Mouse (Mus musculus) limb, embryonic 14.5 days (tissue): ENCODE measurements at regions not wholly inside any gene's neighbourhood (a gene's known extent, or its start where the extent isn't known, plus 50 kb on each side); places are given as distances from the start of the nearest gene placed in this dataset.

Experiments used
- ATAC-seq: fragments of 200-750 bp; cut with Nextera tagmentation; 2 replicates; pipeline ENCODE4 v1.8.0; 2017; ENCODE audit warnings: low read depth, moderate number of reproducible peaks, moderate TSS enrichment; ENCODE audit not compliant: low FRiP score
- DNase-seq: peaks from one replicate; pipeline ENCODE4 v3.0.0-alpha.2; 2015; ENCODE audit warnings: low spot score
- H3K27ac ChIP-seq: fragments of 300-500 bp; sonication (generic); replicated peaks from 2 replicates; pipeline ENCODE4 v1.5.1; 2014; ENCODE audit warnings: low read depth, mild to moderate bottlenecking, low read length, moderate library complexity, mixed read lengths
- H3K27me3 ChIP-seq: fragments of 300-500 bp; sonication (generic); 2 replicates; pipeline ENCODE4 v1.6.1; 2014; ENCODE audit warnings: low read length, mixed read lengths; ENCODE audit not compliant: control insufficient read depth, insufficient read depth
- H3K36me3 ChIP-seq: fragments of 300-500 bp; sonication (generic); 2 replicates; pipeline ENCODE4 v1.6.1; 2014; ENCODE audit warnings: mild to moderate bottlenecking, low read length, moderate library complexity, mixed read lengths; ENCODE audit not compliant: control insufficient read depth, insufficient read depth
- H3K4me1 ChIP-seq: fragments of 300-500 bp; sonication (generic); 2 replicates; pipeline ENCODE4 v1.6.1; 2014; ENCODE audit warnings: antibody characterized with exemption, low read length, mixed read lengths; ENCODE audit not compliant: control insufficient read depth, insufficient read depth
- H3K4me2 ChIP-seq: fragments of 300-500 bp; sonication (generic); replicated peaks from 2 replicates; pipeline ENCODE4 v1.6.1; 2014; ENCODE audit warnings: low read depth, mild to moderate bottlenecking, low read length, moderate library complexity; ENCODE audit not compliant: severe bottlenecking
- H3K4me3 ChIP-seq: fragments of 300-500 bp; sonication (generic); replicated peaks from 2 replicates; pipeline ENCODE4 v1.5.1; 2014; ENCODE audit warnings: low read length
- H3K9ac ChIP-seq: fragments of 300-500 bp; sonication (generic); 2 replicates; pipeline ENCODE4 v1.6.1; 2014; ENCODE audit warnings: mild to moderate bottlenecking, low read depth, low read length, moderate library complexity; ENCODE audit not compliant: severe bottlenecking
- H3K9me3 ChIP-seq: fragments of 300-500 bp; sonication (generic); 2 replicates; pipeline ENCODE4 v1.6.1; 2016; ENCODE audit warnings: low read length; ENCODE audit not compliant: control insufficient read depth
- POLR2A ChIP-seq: fragments of 200-500 bp; IDR thresholded peaks from 2 replicates; pipeline ENCODE4 v1.8.0; 2012; ENCODE audit warnings: inconsistent platforms, mild to moderate bottlenecking, moderate library complexity, borderline replicate concordance; ENCODE audit not compliant: insufficient read depth, insufficient read length; ENCODE audit errors: extremely low read depth
- WGBS: fragments of 180-500 bp; shearing (Covaris S2); extraction: QIAGEN DNeasy Blood & Tissue Kit; methylation state at CpG from one replicate; pipeline ENCODE4 v1.1.7; 2014; 5-methylcytosine and 5-hydroxymethylcytosine counted together

GRCm38 (mm10) chr14:80244640-80245302 is 260.9 kb downstream of the Olfm4 start:
- Histone ChIP-seq H3K27me3 (no peaks in the 10 kb centered on the region), H3K4me3 (no peak overlapping the region), H3K9me3 (no peaks in the 10 kb centered on the region), H3K9ac (no peak overlapping the region), H3K4me1 (no peaks in the 10 kb centered on the region), H3K36me3 (no peaks in the 10 kb centered on the region), H3K4me2 (no peak overlapping the region), H3K27ac (no peak overlapping the region)
- DNase-seq (no peak), ATAC-seq (no peak)
- WGBS: 88% methylated on average over 4 of the region's 4 CpGs
- TF ChIP-seq POLR2A: no peak

GRCm38 (mm10) chr14:80247575-80247974 is 263.7 kb downstream of the Olfm4 start:
- TF ChIP-seq POLR2A: no peak
- H3K4me1 ChIP-seq: no peaks in the 10 kb centered on the region
- 87% methylated on average over 2 of the region's 2 CpGs for WGBS
- no peaks in the 10 kb centered on the region for H3K9me3 ChIP-seq
- ATAC-seq (no peak), DNase-seq (no peak)
- H3K9ac ChIP-seq: no peak overlapping the region
- no peaks in the 10 kb centered on the region for H3K27me3 ChIP-seq
- no peak overlapping the region for H3K4me2 ChIP-seq
- H3K4me3 ChIP-seq: no peak overlapping the region
- H3K36me3 ChIP-seq: no peaks in the 10 kb centered on the region
- no peak overlapping the region for H3K27ac ChIP-seq

- WGBS: 81% methylated on average over 1 of the region's 1 CpGs
- Histone ChIP-seq H3K4me1 (no peaks in the 10 kb centered on the region), H3K9me3 (no peaks in the 10 kb centered on the region), H3K27ac (no peak overlapping the region), H3K4me3 (no peak overlapping the region), H3K36me3 (no peaks in the 10 kb centered on the region), H3K27me3 (no peaks in the 10 kb centered on the region), H3K4me2 (no peak overlapping the region), H3K9ac (no peak overlapping the region)
- ATAC-seq: no peak
- no peak for TF ChIP-seq POLR2A
- no peak for DNase-seq
Observed at GRCm38 (mm10) chr14:80249882-80250281, 266.0 kb downstream of the Olfm4 start.

GRCm38 (mm10) chr14:80257086-80257485 is 273.2 kb downstream of the Olfm4 start:
- 38% methylated on average over 3 of the region's 3 CpGs for WGBS
- ATAC-seq: no peak
- peak; percentile 71 for DNase-seq
- H3K9me3 ChIP-seq: no peaks in the 10 kb centered on the region
- no peak overlapping the region for H3K27ac ChIP-seq
- no peaks in the 10 kb centered on the region for H3K4me1 ChIP-seq
- H3K4me3 ChIP-seq: no peak overlapping the region
- H3K9ac ChIP-seq: no peak overlapping the region
- TF ChIP-seq POLR2A: no peak
- no peak overlapping the region for H3K4me2 ChIP-seq
- H3K27me3 ChIP-seq: no peaks in the 10 kb centered on the region
- no peaks in the 10 kb centered on the region for H3K36me3 ChIP-seq

- Histone ChIP-seq H3K4me3 (no peak overlapping the region), H3K27me3 (no peaks in the 10 kb centered on the region), H3K4me2 (no peak overlapping the region), H3K9ac (no peak overlapping the region), H3K27ac (no peak overlapping the region), H3K9me3 (no peaks in the 10 kb centered on the region), H3K4me1 (0 out of 2 replicates have a peak, but pooled peaks cover 2% of the 10 kb centered on the region), H3K36me3 (no peaks in the 10 kb centered on the region)
- no peak for DNase-seq
- ATAC-seq: no peak
- WGBS: 75% methylated on average over 8 of the region's 8 CpGs
- no peak for TF ChIP-seq POLR2A
Observed at GRCm38 (mm10) chr14:80263173-80263572, 279.3 kb downstream of the Olfm4 start.

GRCm38 (mm10) chr14:80265081-80265480 is 281.2 kb downstream of the Olfm4 start:
- H3K9ac ChIP-seq: no peak overlapping the region
- H3K4me2 ChIP-seq: no peak overlapping the region
- no peaks in the 10 kb centered on the region for H3K36me3 ChIP-seq
- WGBS: 73% methylated on average over 7 of the region's 7 CpGs
- no peaks in the 10 kb centered on the region for H3K27me3 ChIP-seq
- no peak for ATAC-seq
- no peaks in the 10 kb centered on the region for H3K9me3 ChIP-seq
- no peak for DNase-seq
- H3K4me3 ChIP-seq: no peak overlapping the region
- peaks cover 5% of the 10 kb centered on the region; the same call in 1 of the 2 replicates for H3K4me1 ChIP-seq
- no peak for TF ChIP-seq POLR2A
- H3K27ac ChIP-seq: no peak overlapping the region
